Mouse (Mus musculus) olfactory bulb, adult 2 months (tissue): Measurements from ENCODE around the gene Rab1b.

Source experiments
- CTCF ChIP-seq: fragments of 200-500 bp; IDR thresholded peaks from 2 replicates; pipeline ENCODE4 v1.5.1; 2012; ENCODE audit warnings: low read depth, mild to moderate bottlenecking, low read length, moderate library complexity; ENCODE audit not compliant: insufficient read depth
- POLR2A ChIP-seq: fragments of 200-500 bp; IDR thresholded peaks from 2 replicates; pipeline ENCODE4 v1.6.1; 2012; ENCODE audit warnings: mild to moderate bottlenecking, low read depth, low read length, moderate library complexity; ENCODE audit not compliant: insufficient read depth

DNA sequence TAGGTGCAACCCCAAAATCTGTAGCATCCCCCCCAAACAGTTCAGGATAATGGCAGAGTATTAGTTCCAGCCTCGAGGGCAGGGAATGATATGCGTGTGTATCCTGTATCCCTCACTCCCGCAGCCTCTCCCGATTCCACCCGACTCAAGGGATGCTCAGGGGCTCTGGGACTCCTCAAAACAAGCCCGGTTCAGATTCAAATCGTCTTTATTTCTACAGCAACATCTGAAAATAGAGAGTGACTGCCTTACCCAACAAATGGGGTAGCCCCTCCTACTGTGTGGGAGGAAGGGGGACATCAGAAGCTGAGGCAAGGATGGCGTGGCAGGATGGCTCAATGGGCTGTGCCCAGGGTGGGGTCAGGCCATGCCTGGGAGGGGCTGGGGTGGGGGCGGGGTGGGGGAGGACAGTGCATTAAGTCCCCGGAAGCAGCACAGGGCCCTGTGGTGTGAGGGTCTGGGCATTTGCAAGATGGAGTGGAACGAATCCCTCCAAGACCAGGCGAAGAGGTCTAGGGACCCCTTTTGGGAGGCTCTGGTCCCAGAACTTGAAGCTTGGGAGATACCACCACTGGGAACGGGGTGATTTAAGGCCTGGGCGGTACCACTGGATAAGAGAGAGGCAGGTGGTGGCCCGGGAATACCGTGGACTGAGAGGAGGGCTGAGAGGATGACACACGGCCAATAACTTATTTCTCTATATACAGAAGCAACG is 841 bp upstream of the Rab1b start:
- no peak for TF ChIP-seq POLR2A
- TF ChIP-seq CTCF, result no peak
